Mouse (Mus musculus) olfactory bulb, adult 2 months (tissue): Measurements from ENCODE around the gene Ginm1.

Experiments used
- CTCF ChIP-seq: fragments of 200-500 bp; IDR thresholded peaks from 2 replicates; pipeline ENCODE4 v1.5.1; 2012; ENCODE audit warnings: low read depth, mild to moderate bottlenecking, low read length, moderate library complexity; ENCODE audit not compliant: insufficient read depth
- POLR2A ChIP-seq: fragments of 200-500 bp; IDR thresholded peaks from 2 replicates; pipeline ENCODE4 v1.6.1; 2012; ENCODE audit warnings: mild to moderate bottlenecking, low read depth, low read length, moderate library complexity; ENCODE audit not compliant: insufficient read depth

DNA sequence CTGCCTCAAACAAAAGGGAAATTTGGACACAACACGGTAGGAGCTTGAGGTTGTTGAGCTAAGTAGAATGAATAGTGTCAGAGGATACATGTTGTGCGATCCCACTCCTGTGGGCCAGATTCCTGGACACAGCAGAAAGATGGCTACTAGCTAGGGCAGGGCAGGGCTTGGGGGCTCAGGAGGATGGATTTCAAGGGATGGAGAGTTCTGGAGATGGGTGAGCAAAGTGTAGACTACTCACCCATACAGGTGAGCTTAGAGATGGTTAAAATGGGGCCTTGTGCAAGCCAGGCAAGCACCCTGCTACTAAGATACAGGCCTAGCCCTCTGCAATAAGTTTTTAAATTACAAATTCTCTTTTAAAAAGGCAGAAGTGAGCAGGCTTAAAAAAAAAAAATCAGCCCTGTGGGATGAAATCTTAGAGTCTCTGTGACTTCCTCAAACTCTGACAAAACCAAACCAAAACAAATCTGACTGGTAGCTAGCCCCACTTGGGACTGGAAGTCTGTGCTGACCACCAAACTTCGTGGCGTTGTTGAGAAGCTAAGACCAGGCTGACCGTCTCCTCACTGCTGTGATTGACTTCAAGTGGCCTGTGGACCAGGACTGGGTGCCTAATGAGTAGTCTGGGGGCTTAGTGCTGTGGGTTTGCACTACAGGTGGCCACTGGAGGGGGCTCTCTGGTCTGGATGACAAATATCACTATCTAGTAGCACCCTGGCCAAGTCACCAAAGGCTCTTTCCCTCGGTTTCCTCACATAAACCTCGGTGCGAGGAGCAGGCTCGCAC is 40.9 kb upstream of the Ginm1 start:
- TF ChIP-seq CTCF, result no peak
- no peak for TF ChIP-seq POLR2A
